Mouse (Mus musculus) megakaryocyte, adult 5-6 weeks (primary cell): ENCODE measurements at regions not wholly inside any gene's neighbourhood (a gene's known extent, or its start where the extent isn't known, plus 50 kb on each side); places are given as distances from the start of the nearest gene placed in this dataset.

Experiments used
- ATAC-seq: 2 replicates; pipeline ENCODE4 v1.8.0; 2016; ENCODE audit warnings: mild to moderate bottlenecking, inconsistent platforms; ENCODE audit not compliant: poor library complexity, severe bottlenecking

DNA sequence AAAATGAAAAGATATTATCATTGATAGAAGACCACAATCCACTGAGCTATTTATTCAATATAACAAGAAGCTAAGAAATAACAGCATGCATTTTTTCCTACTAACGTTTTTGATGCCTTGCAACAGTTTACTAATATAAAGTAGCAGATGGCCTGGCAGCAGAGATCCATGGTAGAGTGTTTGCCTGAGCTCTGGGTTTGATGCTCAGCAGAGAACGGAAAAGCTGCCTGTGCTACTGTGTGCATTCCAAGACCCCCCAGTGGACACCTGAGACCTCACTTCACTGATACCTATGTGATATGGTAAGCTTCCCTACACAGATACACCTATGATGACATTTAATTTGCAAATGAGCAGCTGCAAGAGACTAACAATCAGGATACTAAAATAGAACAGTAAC lies 95.6 kb upstream of the Acvr2a start:
- ATAC-seq = no peak

DNA sequence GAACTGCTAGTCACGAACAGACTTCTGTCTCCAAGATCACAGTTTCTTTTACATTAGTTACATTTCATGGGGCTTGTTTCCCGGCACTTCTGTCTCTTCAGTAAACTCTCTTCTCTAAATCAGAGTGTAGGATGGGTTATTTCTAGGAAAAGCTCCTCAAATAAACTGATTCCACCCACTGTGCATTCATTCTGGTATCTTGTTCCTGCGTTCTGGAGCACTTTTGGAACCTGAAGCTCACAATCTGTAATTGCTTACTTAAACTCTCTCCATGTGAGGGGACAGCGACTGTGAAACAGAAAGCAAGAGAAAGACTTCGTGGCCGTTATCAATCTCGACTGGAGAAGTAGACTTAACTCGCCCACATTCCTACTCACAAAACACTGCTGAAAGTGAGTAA lies 83.1 kb upstream of the Acvr2a start:
- no peak for ATAC-seq

DNA sequence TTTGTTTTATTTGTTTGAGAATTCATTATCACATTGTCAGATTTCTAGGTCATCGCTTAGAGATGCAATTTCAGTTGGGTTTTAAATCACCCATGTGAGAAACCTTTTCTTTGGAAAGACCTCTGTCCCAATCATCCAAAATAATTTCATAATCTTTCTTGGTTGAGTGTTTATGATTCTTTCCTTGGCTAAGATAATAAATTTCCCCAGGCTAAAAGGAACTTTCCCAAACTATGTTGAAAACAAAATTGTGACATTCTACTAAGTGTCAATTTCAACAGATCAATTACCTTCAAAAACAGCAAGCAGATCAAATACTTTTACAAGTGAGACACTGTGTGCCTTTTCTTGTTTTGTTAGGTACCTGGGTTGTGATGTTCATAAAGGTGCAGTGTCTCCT lies 80.0 kb upstream of the Acvr2a start:
- no peak for ATAC-seq

DNA sequence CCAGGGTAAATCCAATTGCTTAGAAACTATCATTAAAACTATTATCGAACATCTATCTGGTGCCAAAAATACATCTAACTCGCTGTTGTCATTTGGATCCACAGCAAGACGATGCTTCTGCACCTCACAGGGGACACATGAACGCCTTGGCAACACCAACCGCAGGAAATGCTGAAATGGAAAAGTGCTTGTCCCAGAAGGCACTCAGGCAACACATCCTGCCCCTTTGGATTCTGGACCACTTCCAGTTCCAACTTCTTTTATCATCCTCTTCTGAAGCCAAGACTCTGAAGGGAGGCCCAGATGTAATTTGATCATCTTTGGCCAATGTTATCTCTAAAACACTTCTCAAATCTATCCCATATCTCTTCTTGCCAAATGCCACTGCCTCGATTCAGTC lies 79.4 kb upstream of the Acvr2a start:
- ATAC-seq = no peak

DNA sequence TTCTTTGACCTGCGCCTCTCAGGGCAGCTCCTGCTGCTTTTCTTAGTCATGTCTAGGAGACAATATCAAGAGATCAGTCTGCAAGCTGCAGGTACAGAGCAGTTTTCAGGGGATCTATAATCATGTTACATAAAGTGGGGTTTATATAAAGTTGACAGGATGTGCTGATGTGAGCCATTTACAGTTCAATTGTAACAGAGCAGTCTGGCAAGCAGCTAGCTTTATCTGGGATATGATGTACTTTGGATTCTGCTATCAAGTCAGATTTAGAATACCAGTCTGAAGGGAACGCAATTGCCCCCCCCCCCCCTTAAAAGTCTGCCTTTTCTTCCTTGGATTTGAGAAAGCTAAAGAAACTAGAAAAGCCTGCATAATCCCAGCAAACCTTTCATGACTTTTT lies 77.6 kb upstream of the Acvr2a start:
- no peak for ATAC-seq
